Mouse (Mus musculus): ENCODE measurements around the gene Ppargc1a. TPM values are rescaled to one million over a fixed set of nuclear protein-coding genes. Genes with fewer than 3 reads are reported as not detected.

Ppargc1a gene
- total and polyA plus RNA-seq, 3 experiments: not detected

DNA sequence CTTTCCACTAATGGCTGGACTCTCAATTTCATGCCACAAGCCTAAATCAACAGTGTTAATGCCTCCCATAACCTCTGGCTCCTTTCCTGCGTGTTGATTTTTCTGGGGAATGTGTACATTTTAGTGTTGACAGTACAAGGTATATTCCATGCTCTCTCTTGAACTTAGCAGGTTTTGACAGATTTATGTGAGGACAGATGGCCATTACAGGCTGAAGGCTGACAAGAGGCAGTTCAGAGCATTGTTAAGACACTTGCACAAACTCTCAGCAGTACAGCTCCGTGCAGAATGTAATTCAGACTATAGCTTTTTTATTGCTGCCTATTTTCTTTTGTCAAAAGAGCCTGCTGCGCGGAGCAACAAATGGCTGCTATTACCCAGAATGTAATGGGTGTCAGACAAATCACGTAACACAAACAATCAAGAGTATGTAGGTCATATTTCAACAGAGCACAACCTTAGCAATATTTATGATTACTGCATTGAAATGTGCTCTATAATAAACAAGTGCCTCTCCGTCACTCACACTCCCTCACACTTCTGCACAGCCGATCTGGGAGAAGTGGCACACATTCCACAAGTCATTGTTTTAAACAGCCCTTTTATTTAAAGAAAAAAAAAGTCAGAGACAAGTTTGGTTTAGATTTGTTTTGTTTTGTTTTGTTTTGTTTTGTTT lies 89.1 kb downstream of the Ppargc1a start:
- no peak for DNase-seq (ENCODE audit: extremely low read depth)
- no peak overlapping the region for H3K4me3 ChIP-seq (replicated peaks in 1 of 3; ENCODE audit: low read depth in 2 of 3, low read length in 2 of 3, poor library complexity in 1 of 3)
- no peak overlapping the region for H3K4me2 ChIP-seq (ENCODE audit: insufficient read depth, low read depth, poor library complexity, severe bottlenecking)
- TF ChIP-seq ETS1 (conservative IDR thresholded peaks at IDR 0.05; ENCODE audit: low read depth, low read length): no peak
- no peak for TF ChIP-seq NRF1 (IDR thresholded peaks at IDR 0.05; ENCODE audit: low read depth, low read length)
- no peak for TF ChIP-seq TCF12 (IDR thresholded peaks at IDR 0.05; ENCODE audit: low read depth, low read length)
- no peak for TF ChIP-seq RCOR1 (conservative IDR thresholded peaks at IDR 0.05; ENCODE audit: low read depth, low read length)
- no peak for TF ChIP-seq MEF2A (IDR thresholded peaks at IDR 0.05; ENCODE audit: borderline replicate concordance, low read depth, low read length)
- no peak for TF ChIP-seq GABPA (IDR thresholded peaks at IDR 0.05; ENCODE audit: insufficient replicate concordance, low read depth, low read length)
- peaks cover 25% of the 10 kb centered on the region for H3K9me3 ChIP-seq (replicated peaks; ENCODE audit: low read length)
- H3K79me2 ChIP-seq (replicated peaks; ENCODE audit: control insufficient read depth, extremely low read depth, insufficient read depth, poor library complexity, severe bottlenecking): no peaks in the 10 kb centered on the region
- H3K36me3 ChIP-seq (replicated peaks in 1 of 2; ENCODE audit: control insufficient read depth in 1 of 2, insufficient read depth in 1 of 2, low read length in 1 of 2): no peaks in the 10 kb centered on the region
- dilution Hi-C loops (cut with MboI; ENCODE audit: extremely low pct_ligation_motif_present, extremely low pct_unique_long_range_greater_than_20kb, low sequenced_read_pairs) (no loop called here), in situ Hi-C loops (cut with MboI; ENCODE audit: low pct_ligation_motif_present, low pct_unique_long_range_greater_than_20kb, low sequenced_read_pairs) (no loop called here)
- no peaks in the 10 kb centered on the region for H3K27me3 ChIP-seq (replicated peaks)
- H3K9ac ChIP-seq (ENCODE audit: insufficient read depth, low read depth): no peak overlapping the region
- no peak overlapping the region for H3K27ac ChIP-seq (ENCODE audit: insufficient read depth, low read depth)
- H3K4me1 ChIP-seq (ENCODE audit: control insufficient read depth in 1 of 2, insufficient read depth in 2 of 2): no peaks in the 10 kb centered on the region

DNA sequence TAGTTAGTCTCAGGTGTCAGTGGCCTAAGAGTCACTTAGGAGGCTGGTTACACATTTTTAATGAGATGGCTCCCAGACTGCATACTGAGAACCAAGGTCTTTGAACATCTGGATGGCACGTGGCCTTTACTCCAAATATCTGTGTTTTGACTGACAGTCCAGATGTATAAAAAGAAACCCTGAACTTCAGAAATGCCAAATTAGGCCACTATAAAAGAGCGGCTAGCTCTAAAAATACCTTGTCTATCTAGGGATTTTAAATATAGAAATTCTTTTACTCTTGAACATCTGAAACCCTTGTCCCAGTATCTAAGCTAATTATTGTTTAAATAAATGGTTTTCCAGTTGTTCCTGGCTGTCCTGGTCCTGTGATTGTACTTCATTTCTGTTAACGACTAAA lies 90.4 kb downstream of the Ppargc1a start:
- H3K9me3 ChIP-seq (replicated peaks; ENCODE audit: low read length): peaks cover 36% of the 10 kb centered on the region
- no peaks in the 10 kb centered on the region for H3K36me3 ChIP-seq (replicated peaks in 1 of 2; ENCODE audit: control insufficient read depth in 1 of 2, insufficient read depth in 1 of 2, low read length in 1 of 2)
- H3K27ac ChIP-seq (ENCODE audit: insufficient read depth, low read depth): no peak overlapping the region
- dilution Hi-C loops (cut with MboI; ENCODE audit: extremely low pct_ligation_motif_present, extremely low pct_unique_long_range_greater_than_20kb, low sequenced_read_pairs) (no loop called here), in situ Hi-C loops (cut with MboI; ENCODE audit: low pct_ligation_motif_present, low pct_unique_long_range_greater_than_20kb, low sequenced_read_pairs) (no loop called here)
- H3K4me3 ChIP-seq (replicated peaks in 1 of 3; ENCODE audit: low read depth in 2 of 3, low read length in 2 of 3, poor library complexity in 1 of 3): no peak overlapping the region
- DNase-seq (ENCODE audit: extremely low read depth): no peak
- H3K79me2 ChIP-seq (replicated peaks; ENCODE audit: control insufficient read depth, extremely low read depth, insufficient read depth, poor library complexity, severe bottlenecking): no peaks in the 10 kb centered on the region
- TF ChIP-seq ETS1 (conservative IDR thresholded peaks at IDR 0.05; ENCODE audit: low read depth, low read length): no peak
- no peak for TF ChIP-seq HCFC1 (IDR thresholded peaks at IDR 0.05; ENCODE audit: low read depth, low read length)
- no peak for TF ChIP-seq RAD21 (IDR thresholded peaks at IDR 0.05; ENCODE audit: low read depth, low read length)
- no peak for TF ChIP-seq TCF12 (IDR thresholded peaks at IDR 0.05; ENCODE audit: low read depth, low read length)
- TF ChIP-seq CHD1 (IDR thresholded peaks at IDR 0.05; ENCODE audit: low read depth, low read length): no peak
- H3K4me2 ChIP-seq (ENCODE audit: insufficient read depth, low read depth, poor library complexity, severe bottlenecking): no peak overlapping the region
- no peaks in the 10 kb centered on the region for H3K27me3 ChIP-seq (replicated peaks)
- H3K4me1 ChIP-seq (ENCODE audit: control insufficient read depth in 1 of 2, insufficient read depth in 2 of 2): no peaks in the 10 kb centered on the region
- H3K9ac ChIP-seq (ENCODE audit: insufficient read depth, low read depth): no peak overlapping the region

- no peak for DNase-seq (ENCODE audit: extremely low read depth)
- in situ Hi-C loops (cut with MboI; ENCODE audit: low pct_ligation_motif_present, low pct_unique_long_range_greater_than_20kb, low sequenced_read_pairs): no loop called here
- peaks cover 43% of the 10 kb centered on the region for H3K9me3 ChIP-seq (replicated peaks; ENCODE audit: low read length)
- H3K4me1 ChIP-seq (ENCODE audit: control insufficient read depth in 1 of 2, insufficient read depth in 2 of 2): no peaks in the 10 kb centered on the region
- no peaks in the 10 kb centered on the region for H3K79me2 ChIP-seq (replicated peaks; ENCODE audit: control insufficient read depth, extremely low read depth, insufficient read depth, poor library complexity, severe bottlenecking)
- no peak overlapping the region for H3K27ac ChIP-seq (ENCODE audit: insufficient read depth, low read depth)
- no peaks in the 10 kb centered on the region for H3K36me3 ChIP-seq (replicated peaks in 1 of 2; ENCODE audit: control insufficient read depth in 1 of 2, insufficient read depth in 1 of 2, low read length in 1 of 2)
- no peaks in the 10 kb centered on the region for H3K27me3 ChIP-seq (replicated peaks)
- no peak overlapping the region for H3K4me3 ChIP-seq (replicated peaks in 1 of 3; ENCODE audit: low read depth in 2 of 3, low read length in 2 of 3, poor library complexity in 1 of 3)
- dilution Hi-C loops (cut with MboI; ENCODE audit: extremely low pct_ligation_motif_present, extremely low pct_unique_long_range_greater_than_20kb, low sequenced_read_pairs): no loop called here
- TF ChIP-seq JUN (IDR thresholded peaks at IDR 0.05; ENCODE audit: insufficient read depth, low read depth, low read length): no peak
- TF ChIP-seq PAX5 (IDR thresholded peaks at IDR 0.05; ENCODE audit: low read length): no peak
- no peak for TF ChIP-seq ZKSCAN1 (IDR thresholded peaks at IDR 0.05; ENCODE audit: borderline replicate concordance, low read depth, low read length)
- no peak for TF ChIP-seq SMC3 (IDR thresholded peaks at IDR 0.05; ENCODE audit: low read depth, low read length)
- no peak for TF ChIP-seq ZNF384 (IDR thresholded peaks at IDR 0.05; ENCODE audit: low read depth, low read length)
- no peak for TF ChIP-seq MAZ (IDR thresholded peaks at IDR 0.05; ENCODE audit: low read depth, low read length)
- no peak for TF ChIP-seq ZMIZ1 (IDR thresholded peaks at IDR 0.05; ENCODE audit: low read depth, low read length)
- TF ChIP-seq HCFC1 (IDR thresholded peaks at IDR 0.05; ENCODE audit: low read depth, low read length): no peak
- no peak for TF ChIP-seq BHLHE40 (IDR thresholded peaks at IDR 0.05; ENCODE audit: low read depth, low read length)
- no peak for TF ChIP-seq POLR2AphosphoS2 (IDR thresholded peaks at IDR 0.05; ENCODE audit: low read depth, low read length)
- no peak for TF ChIP-seq GABPA (IDR thresholded peaks at IDR 0.05; ENCODE audit: insufficient replicate concordance, low read depth, low read length)
- no peak overlapping the region for H3K4me2 ChIP-seq (ENCODE audit: insufficient read depth, low read depth, poor library complexity, severe bottlenecking)
- no peak overlapping the region for H3K9ac ChIP-seq (ENCODE audit: insufficient read depth, low read depth)
Observed at GRCm38 (mm10) chr5:51475034-51475541, 92.4 kb downstream of the Ppargc1a start.

All from CH12.LX (cell line).